Mouse (Mus musculus) C2C12 (cell line): Measurements from ENCODE around the gene Gpc5.

Experiments
- CTCF ChIP-seq: IDR thresholded peaks from one replicate; pipeline ENCODE4 v1.5.1; 2011; ENCODE audit not compliant: control insufficient read depth, insufficient read depth, insufficient read length
- FOSL1 ChIP-seq: IDR thresholded peaks from one replicate; pipeline ENCODE4 v1.8.0; 2011; ENCODE audit warnings: mild to moderate bottlenecking, low read length; ENCODE audit not compliant: poor library complexity, insufficient read depth, severe bottlenecking
- MAX ChIP-seq: IDR thresholded peaks from one replicate; pipeline ENCODE4 v1.6.1; 2011; ENCODE audit warnings: mild to moderate bottlenecking, control low read depth
- MYOG ChIP-seq: IDR thresholded peaks from one replicate; pipeline ENCODE4 v1.6.1; 2011; ENCODE audit not compliant: control insufficient read depth, insufficient read length; ENCODE audit errors: extremely low read depth
- USF1 ChIP-seq: IDR thresholded peaks from one replicate; pipeline ENCODE4 v1.6.1; 2011; ENCODE audit warnings: low read depth, mild to moderate bottlenecking, control low read depth, moderate library complexity

DNA sequence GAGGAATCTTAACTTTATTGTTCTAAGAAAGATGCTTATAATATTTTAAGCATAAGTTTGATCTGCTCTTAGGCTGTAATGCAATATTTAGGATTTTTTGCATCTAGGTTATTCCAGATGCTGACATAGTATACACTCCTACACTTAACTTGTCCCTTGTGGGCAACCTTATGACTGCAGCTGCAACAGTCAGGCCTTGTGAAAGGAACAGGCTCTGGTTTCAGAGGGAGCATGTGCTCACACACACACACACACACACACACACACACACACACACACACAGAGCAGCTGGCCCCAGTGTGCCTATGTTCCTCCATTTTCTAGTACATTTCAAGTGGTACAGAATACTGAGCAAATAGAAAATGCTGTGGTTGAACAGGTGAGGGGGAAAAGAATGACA is 190.8 kb downstream of the Gpc5 start:
- TF ChIP-seq CTCF (no peak), MYOG (no peak), FOSL1 (no peak), MAX (no peak), USF1 (no peak)
